Mouse (Mus musculus): ENCODE measurements around the gene S1pr4.

DNA sequence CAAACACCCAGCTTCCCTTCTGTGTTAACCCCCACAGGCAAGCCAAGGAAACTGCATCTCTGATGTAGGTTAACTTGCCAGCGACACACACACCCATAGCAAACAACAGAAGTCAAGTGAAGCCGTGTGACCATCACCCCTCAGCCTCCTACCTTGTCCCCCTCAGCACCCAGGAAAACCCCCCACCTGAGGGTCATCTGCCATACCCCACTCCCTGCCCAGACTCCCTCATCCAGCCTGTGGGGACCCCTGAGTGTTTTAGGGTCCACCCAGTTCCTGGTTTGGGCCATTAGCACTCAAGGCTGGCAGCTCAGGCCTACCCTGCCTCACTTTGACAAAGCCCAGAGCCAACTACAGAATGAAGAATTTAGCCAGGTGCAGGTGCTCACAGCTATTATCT, 33.9 kb downstream of the S1pr4 start:
- no peak for TF ChIP-seq CTCF (IDR thresholded peaks at IDR 0.05; ENCODE audit: insufficient read depth, low read depth, low read length)
- TF ChIP-seq POLR2A (IDR thresholded peaks at IDR 0.05; ENCODE audit: insufficient read depth, low read depth, low read length): no peak
